Mouse (Mus musculus) gastrocnemius, adult 2 months (tissue): ENCODE data around the gene Olfr170. TPM values are rescaled to one million over a fixed set of nuclear protein-coding genes. Genes with fewer than 3 reads are reported as not detected.
"Not testable (repeated sequence)": the region's sequence is repeated elsewhere in the genome, so short reads cannot be mapped to it uniquely, and the experiment has no call there.

Experiments used
- DNase-seq: peaks from one replicate; pipeline ENCODE4 v3.0.0; 2022
- H3K27ac ChIP-seq: fragments of 200-600 bp; 2 replicates; pipeline ENCODE4 v1.8.1; 2022; ENCODE audit warnings: mild to moderate bottlenecking
- H3K4me3 ChIP-seq: fragments of 200-600 bp; 2 replicates; pipeline ENCODE4 v1.8.1; 2022; ENCODE audit warnings: mild to moderate bottlenecking, moderate library complexity
- CTCF ChIP-seq: fragments of 200-600 bp; IDR thresholded peaks from 2 replicates; pipeline ENCODE4 v1.8.1; 2022; ENCODE audit warnings: antibody characterized with exemption, mild to moderate bottlenecking, moderate library complexity
- intact Hi-C: fragments of 180-260 bp; cut with DNase I; formaldehyde crosslinking; loops from one replicate; pipeline ENCODE4 v1.15.1; 2025
- long read RNA-seq, 2 experiments: library from polyadenylated mRNA; stranded (forward); transcript quantifications; one replicate each; pipeline ENCODE4 v2.0.0; 2021
- total RNA-seq, 2 experiments: library from RNA; stranded (reverse); gene quantifications; 2 replicates each; pipeline ENCODE4 v1.2.3; 2021

The Olfr170 gene
- not detected for total RNA-seq
- long read RNA-seq, experiment 1 = 0 reads
- long read RNA-seq, experiment 2 = 0 reads

DNA sequence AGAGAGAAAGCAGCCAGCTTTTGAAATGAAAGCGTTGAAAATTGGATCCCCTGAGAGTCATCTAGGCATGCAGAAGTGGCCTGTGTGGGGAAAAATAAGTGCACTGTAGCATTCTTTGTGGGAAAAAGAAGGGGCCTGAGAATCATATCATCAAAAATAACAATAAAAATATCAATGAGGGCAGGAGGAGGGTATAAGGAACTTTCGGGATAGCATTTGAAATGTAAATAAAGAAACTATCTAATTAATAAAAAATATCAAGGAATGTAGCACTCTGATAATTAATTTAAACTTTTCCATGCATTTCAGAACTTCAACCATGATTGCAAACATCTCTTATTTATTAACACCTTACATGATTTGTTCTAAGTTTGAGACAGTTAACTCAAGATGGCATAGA is at the start of gene Olfr170:
Olfr170 (minus strand) TSS at position 101 of the 400 bp plus-strand sequence.
- intact Hi-C loops, H3K27ac ChIP-seq, H3K4me3 ChIP-seq, DNase-seq: not testable (repeated sequence)

DNA sequence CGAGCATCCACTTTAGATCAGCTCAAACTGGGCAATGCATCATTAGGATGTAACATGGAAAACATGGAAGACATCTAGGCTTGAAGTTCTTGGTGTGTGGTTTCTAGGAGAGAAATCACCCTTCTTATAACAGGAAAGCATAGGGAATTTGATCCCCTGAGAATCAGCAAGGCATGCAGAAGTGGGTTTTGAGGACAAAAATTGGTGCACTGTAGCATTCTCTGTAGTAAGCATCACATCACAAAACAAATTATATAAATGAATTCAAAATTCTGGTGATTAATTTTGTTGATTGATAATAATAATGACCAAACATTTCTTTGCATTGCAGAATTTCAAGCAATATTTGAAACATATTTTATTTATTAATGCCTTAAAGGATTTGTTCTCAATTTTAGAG is 18.1 kb upstream of the Olfr170 start, which contains the start of gene Olfr171:
Olfr171 (minus strand) TSS at position 101 of the 400 bp plus-strand sequence.
- Histone ChIP-seq H3K4me3 (no peak within 1 kb of the TSS), H3K27ac (no peak within 1 kb of the TSS)
- no peak for DNase-seq
- no peak for TF ChIP-seq CTCF
- intact Hi-C loops = no loop called here

DNA sequence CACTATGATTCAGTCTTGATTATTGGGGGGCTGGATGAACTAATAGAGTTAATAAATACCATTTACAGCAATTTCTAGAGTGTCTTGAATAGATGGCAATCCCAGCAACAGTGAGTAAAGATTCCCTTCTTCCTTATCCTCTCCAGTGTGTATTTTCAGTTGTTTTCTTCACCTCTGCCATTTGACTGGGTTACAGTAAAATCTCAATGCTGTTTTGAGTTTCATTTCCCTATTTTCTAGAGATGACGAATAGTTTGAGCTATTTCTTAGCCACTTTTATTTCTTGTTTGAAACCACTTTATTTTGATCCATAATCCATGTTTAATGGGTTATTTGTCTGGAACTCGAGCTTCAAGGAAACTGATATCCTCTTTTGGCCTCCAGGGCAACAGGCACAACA is 8.5 kb downstream of the Olfr170 start:
- DNase-seq = no peak
- no peak overlapping the region for H3K4me3 ChIP-seq
- no peak overlapping the region for H3K27ac ChIP-seq
- no peak for TF ChIP-seq CTCF
- intact Hi-C loops = no loop called here

DNA sequence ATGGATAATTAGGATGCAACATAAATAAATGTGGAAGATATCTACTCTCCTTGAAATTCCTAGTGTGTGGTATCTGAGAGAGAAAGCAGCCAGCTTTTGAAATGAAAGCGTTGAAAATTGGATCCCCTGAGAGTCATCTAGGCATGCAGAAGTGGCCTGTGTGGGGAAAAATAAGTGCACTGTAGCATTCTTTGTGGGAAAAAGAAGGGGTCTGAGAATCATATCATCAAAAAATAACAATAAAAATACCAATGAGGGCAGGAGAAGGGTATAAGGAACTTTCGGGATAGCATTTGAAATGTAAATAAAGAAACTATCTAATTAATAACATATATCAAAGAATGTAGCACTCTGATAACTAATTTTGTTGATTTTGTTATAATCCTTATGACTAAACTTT is 40.0 kb downstream of the Olfr170 start, which contains the start of gene Olfr169:
Olfr169 (minus strand) TSS at position 101 of the 400 bp plus-strand sequence.
- H3K4me3 ChIP-seq, DNase-seq, intact Hi-C loops, H3K27ac ChIP-seq: not testable (repeated sequence)

Other genes with a start within 250 kb of the Olfr170 start
- gene Olfr165, start 188.7 kb downstream of the Olfr170 start, total RNA-seq = not detected
- not detected for gene Olfr166, start 128.2 kb downstream of the Olfr170 start, total RNA-seq
- gene Olfr167, start 89.6 kb downstream of the Olfr170 start, total RNA-seq = not detected
- gene Olfr168, start 76.3 kb downstream of the Olfr170 start, total RNA-seq = not detected
- not detected for gene Olfr169, start 40.1 kb downstream of the Olfr170 start, total RNA-seq
- not detected for gene Olfr171, start 18.0 kb upstream of the Olfr170 start, total RNA-seq
- not detected for gene Lamp3, start 94.5 kb upstream of the Olfr170 start, total RNA-seq
- under 1 TPM; 0.08 TPM for gene B3gnt5, start 148.3 kb upstream of the Olfr170 start, total RNA-seq